Mouse (Mus musculus) kidney, embryonic 14.5 days (tissue): Measurements from ENCODE around the gene Gm11733. TPM values are rescaled to one million over a fixed set of nuclear protein-coding genes. Genes with fewer than 3 reads are reported as not detected.
A peak's percentile ranks its signal among the peaks of the same experiment; 100 is the strongest.

Experiments
- ATAC-seq: fragments of 200-750 bp; cut with Nextera tagmentation; 2 replicates; pipeline ENCODE4 v1.8.0; 2017; ENCODE audit warnings: moderate number of reproducible peaks, mild to moderate bottlenecking, moderate TSS enrichment, moderate library complexity; ENCODE audit not compliant: low FRiP score, low TSS enrichment
- H3K27ac ChIP-seq: fragments of 300-500 bp; sonication (generic); 2 replicates; pipeline ENCODE4 v1.5.1; 2014; ENCODE audit warnings: low read depth, mild to moderate bottlenecking, low read length, moderate library complexity, mixed read lengths
- H3K27me3 ChIP-seq: fragments of 300-500 bp; sonication (generic); 2 replicates; pipeline ENCODE4 v1.6.1; 2014; ENCODE audit warnings: mild to moderate bottlenecking, low read length; ENCODE audit not compliant: control insufficient read depth, insufficient read depth
- H3K36me3 ChIP-seq: fragments of 300-500 bp; sonication (generic); 2 replicates; pipeline ENCODE4 v1.6.1; 2014; ENCODE audit warnings: low read length, mixed read lengths; ENCODE audit not compliant: control insufficient read depth, insufficient read depth
- H3K4me1 ChIP-seq: fragments of 300-500 bp; sonication (generic); 2 replicates; pipeline ENCODE4 v1.6.1; 2014; ENCODE audit warnings: low read length, mixed read lengths; ENCODE audit not compliant: control insufficient read depth, insufficient read depth
- H3K4me2 ChIP-seq: fragments of 300-500 bp; sonication (generic); replicated peaks from 2 replicates; pipeline ENCODE4 v1.6.1; 2014; ENCODE audit warnings: low read depth, mild to moderate bottlenecking, low read length
- H3K4me3 ChIP-seq: fragments of 300-500 bp; sonication (generic); 2 replicates; pipeline ENCODE4 v1.5.1; 2014; ENCODE audit warnings: mild to moderate bottlenecking, low read length
- H3K9ac ChIP-seq: fragments of 300-500 bp; sonication (generic); 2 replicates; pipeline ENCODE4 v1.6.1; 2014; ENCODE audit warnings: low read depth, mild to moderate bottlenecking, low read length, moderate library complexity
- H3K9me3 ChIP-seq: fragments of 300-500 bp; sonication (generic); 2 replicates; pipeline ENCODE4 v1.6.1; 2016; ENCODE audit warnings: low read length; ENCODE audit not compliant: control insufficient read depth
- WGBS: fragments of 180-500 bp; shearing (Covaris S2); extraction: QIAGEN DNeasy Blood & Tissue Kit; methylation state at CpG from one replicate; pipeline ENCODE4 v1.1.7; 2014; 5-methylcytosine and 5-hydroxymethylcytosine counted together
- polyA plus RNA-seq: library from polyadenylated mRNA; unstranded; fragments of >200 nt; fragmentation: Nextera tagmentation; extraction: Ambion mirVana; gene quantifications from 2 replicates; pipeline ENCODE4 v1.2.1, GENCODE M21; 2014

The Gm11733 gene
- polyA plus RNA-seq, 1 experiment from 2014 or later, result not detected

- Histone ChIP-seq H3K4me2 (no peak overlapping the region), H3K9me3 (no peaks in the 10 kb centered on the region), H3K27ac (no peak overlapping the region), H3K4me1 (no peaks in the 10 kb centered on the region; the same call in 1 of the 2 replicates), H3K9ac (no peak overlapping the region), H3K4me3 (no peak overlapping the region), H3K36me3 (no peaks in the 10 kb centered on the region), H3K27me3 (no peaks in the 10 kb centered on the region; the same call in 1 of the 2 replicates)
- WGBS, result 66% methylated on average over 14 of the region's 14 CpGs
- ATAC-seq, result no peak
Measured at GRCm38 (mm10) chr11:117471625-117472283, 12.4 kb upstream of the Gm11733 start.

GRCm38 (mm10) chr11:117472885-117473284 lies 11.3 kb upstream of the Gm11733 start:
- ATAC-seq, result no peak
- no peak overlapping the region for H3K4me3 ChIP-seq
- H3K27me3 ChIP-seq, result no peaks in the 10 kb centered on the region; the same call in 1 of the 2 replicates
- no peaks in the 10 kb centered on the region for H3K36me3 ChIP-seq
- no peak overlapping the region for H3K9ac ChIP-seq
- peaks cover 2% of the 10 kb centered on the region; the same call in 1 of the 2 replicates for H3K9me3 ChIP-seq
- H3K4me1 ChIP-seq, result no peaks in the 10 kb centered on the region; the same call in 1 of the 2 replicates
- no peak overlapping the region for H3K27ac ChIP-seq
- no peak overlapping the region for H3K4me2 ChIP-seq
- WGBS, result 74% methylated on average over 8 of the region's 8 CpGs

- WGBS, result 100% methylated on average over 2 of the region's 2 CpGs
- H3K27me3 ChIP-seq, result no peaks in the 10 kb centered on the region; the same call in 1 of the 2 replicates
Measured at GRCm38 (mm10) chr11:117475204-117475603, 9.0 kb upstream of the Gm11733 start.

GRCm38 (mm10) chr11:117475669-117476068 lies 8.5 kb upstream of the Gm11733 start:
- WGBS, result 21% methylated on average over 10 of the region's 10 CpGs
- H3K27ac ChIP-seq, result no peak overlapping the region
- H3K4me2 ChIP-seq, result no peak overlapping the region
- H3K9me3 ChIP-seq, result peaks cover 5% of the 10 kb centered on the region; the same call in 1 of the 2 replicates
- no peak overlapping the region for H3K4me3 ChIP-seq
- H3K9ac ChIP-seq, result no peak overlapping the region
- H3K4me1 ChIP-seq, result peaks cover 11% of the 10 kb centered on the region; the same call in 1 of the 2 replicates
- ATAC-seq, result no peak; the same call in 1 of the 2 replicates
- H3K27me3 ChIP-seq, result no peaks in the 10 kb centered on the region; the same call in 1 of the 2 replicates
- no peaks in the 10 kb centered on the region for H3K36me3 ChIP-seq

More at GRCm38 (mm10) chr11:117475204-117475603, 9.0 kb upstream of the Gm11733 start:
- H3K9ac ChIP-seq, result no peak overlapping the region
- no peak overlapping the region for H3K4me2 ChIP-seq
- no peak overlapping the region for H3K27ac ChIP-seq
- H3K36me3 ChIP-seq, result no peaks in the 10 kb centered on the region
- no peak for ATAC-seq
- H3K9me3 ChIP-seq, result peaks cover 5% of the 10 kb centered on the region; the same call in 1 of the 2 replicates
- peaks cover 11% of the 10 kb centered on the region; the same call in 1 of the 2 replicates for H3K4me1 ChIP-seq
- H3K4me3 ChIP-seq, result no peak overlapping the region

- H3K27ac ChIP-seq, result no peak overlapping the region
- H3K4me3 ChIP-seq, result no peak overlapping the region
- no peak overlapping the region for H3K4me2 ChIP-seq
- H3K27me3 ChIP-seq, result no peaks in the 10 kb centered on the region; the same call in 1 of the 2 replicates
- peaks cover 5% of the 10 kb centered on the region; the same call in 1 of the 2 replicates for H3K9me3 ChIP-seq
- no peak for ATAC-seq
- peaks cover 11% of the 10 kb centered on the region; the same call in 1 of the 2 replicates for H3K4me1 ChIP-seq
- no peak overlapping the region for H3K9ac ChIP-seq
- H3K36me3 ChIP-seq, result no peaks in the 10 kb centered on the region
- WGBS, result 82% methylated on average over 5 of the region's 5 CpGs
Measured at GRCm38 (mm10) chr11:117476554-117477107, 7.5 kb upstream of the Gm11733 start.

- H3K4me3 ChIP-seq, result no peak overlapping the region
- H3K36me3 ChIP-seq, result no peaks in the 10 kb centered on the region
- 66% methylated on average over 10 of the region's 10 CpGs for WGBS
- no peak overlapping the region for H3K27ac ChIP-seq
- no peak for ATAC-seq
- H3K4me2 ChIP-seq, result no peak overlapping the region
- H3K27me3 ChIP-seq, result no peaks in the 10 kb centered on the region; the same call in 1 of the 2 replicates
- peaks cover 5% of the 10 kb centered on the region; the same call in 1 of the 2 replicates for H3K9me3 ChIP-seq
- peaks cover 22% of the 10 kb centered on the region for H3K4me1 ChIP-seq
- H3K9ac ChIP-seq, result no peak overlapping the region
Measured at GRCm38 (mm10) chr11:117478271-117479006, 5.7 kb upstream of the Gm11733 start.

- Histone ChIP-seq H3K27ac (peak overlapping the region; percentile 62; the same call in 1 of the 2 replicates), H3K9me3 (peaks cover 5% of the 10 kb centered on the region; the same call in 1 of the 2 replicates), H3K9ac (0 out of 2 replicates have a peak overlapping the region, but pooled peaks have one; percentile 28), H3K36me3 (no peaks in the 10 kb centered on the region), H3K4me3 (no peak overlapping the region), H3K4me1 (peaks cover 26% of the 10 kb centered on the region), H3K27me3 (no peaks in the 10 kb centered on the region; the same call in 1 of the 2 replicates), H3K4me2 (no peak overlapping the region; the same call in 1 of the 2 replicates)
- WGBS, result 12% methylated on average over 13 of the region's 13 CpGs
- ATAC-seq, result no peak
Measured at GRCm38 (mm10) chr11:117479007-117479719, 5.0 kb upstream of the Gm11733 start.

GRCm38 (mm10) chr11:117479746-117480145 lies 4.4 kb upstream of the Gm11733 start:
- H3K4me1 ChIP-seq, result peaks cover 27% of the 10 kb centered on the region
- peaks cover 5% of the 10 kb centered on the region; the same call in 1 of the 2 replicates for H3K9me3 ChIP-seq
- no peak for ATAC-seq
- H3K9ac ChIP-seq, result no peak overlapping the region
- no peaks in the 10 kb centered on the region; the same call in 1 of the 2 replicates for H3K27me3 ChIP-seq
- H3K4me3 ChIP-seq, result no peak overlapping the region
- no peaks in the 10 kb centered on the region for H3K36me3 ChIP-seq
- WGBS, result 54% methylated on average over 12 of the region's 12 CpGs
- 0 out of 2 replicates have a peak overlapping the region, but pooled peaks have one; percentile 5 for H3K4me2 ChIP-seq
- H3K27ac ChIP-seq, result peak overlapping the region; percentile 62; the same call in 1 of the 2 replicates
